Mouse (Mus musculus): ENCODE data around the gene Wnk2. TPM values are rescaled to one million over a fixed set of nuclear protein-coding genes. Genes with fewer than 3 reads are reported as not detected.

The Wnk2 gene
- polyA plus RNA-seq, 1 experiment from 2014 or later, result 21.9 TPM

GRCm38 (mm10) chr13:49020152-49020551 lies 127.7 kb downstream of the Wnk2 start:
- no peaks in the 10 kb centered on the region for H3K36me3 ChIP-seq
- H3K4me2 ChIP-seq (replicated peaks), result no peak overlapping the region
- 55% methylated on average over 5 of the region's 5 CpGs for WGBS
- H3K4me1 ChIP-seq, result peaks cover 24% of the 10 kb centered on the region
- H3K27ac ChIP-seq (replicated peaks), result no peak overlapping the region
- H3K9ac ChIP-seq (replicated peaks), result no peak overlapping the region
- H3K4me3 ChIP-seq, result no peak overlapping the region
- H3K9me3 ChIP-seq, result no peaks in the 10 kb centered on the region; the same call in 1 of the 2 replicates
- H3K27me3 ChIP-seq, result no peaks in the 10 kb centered on the region
- ATAC-seq (replicated peaks), result no peak

GRCm38 (mm10) chr13:49017375-49017774 lies 130.4 kb downstream of the Wnk2 start:
- H3K4me2 ChIP-seq (replicated peaks), result no peak overlapping the region
- no peak overlapping the region for H3K4me3 ChIP-seq
- H3K4me1 ChIP-seq, result peaks cover 37% of the 10 kb centered on the region
- H3K9ac ChIP-seq (replicated peaks), result no peak overlapping the region
- H3K27me3 ChIP-seq, result no peaks in the 10 kb centered on the region
- H3K27ac ChIP-seq (replicated peaks), result peak overlapping the region; percentile 99; the same call in 1 of the 2 replicates
- 100% methylated on average over 1 of the region's 1 CpGs for WGBS
- no peaks in the 10 kb centered on the region for H3K36me3 ChIP-seq
- no peak for ATAC-seq (replicated peaks)
- no peaks in the 10 kb centered on the region; the same call in 1 of the 2 replicates for H3K9me3 ChIP-seq

- Histone ChIP-seq H3K4me3 (peak overlapping the region; percentile 32), H3K36me3 (no peaks in the 10 kb centered on the region), H3K27ac (replicated peaks) (peak overlapping the region; percentile 99), H3K9ac (replicated peaks) (peak overlapping the region; percentile 47), H3K4me2 (replicated peaks) (peak overlapping the region; percentile 61), H3K4me1 (peaks cover 37% of the 10 kb centered on the region), H3K27me3 (no peaks in the 10 kb centered on the region), H3K9me3 (no peaks in the 10 kb centered on the region; the same call in 1 of the 2 replicates)
- ATAC-seq (replicated peaks), result peak; percentile 96
- under 1% methylated on average over 16 of the region's 16 CpGs for WGBS
Observed at GRCm38 (mm10) chr13:49016311-49016761, 131.5 kb downstream of the Wnk2 start.

GRCm38 (mm10) chr13:49015366-49016306 lies 132.2 kb downstream of the Wnk2 start:
- peak overlapping the region; percentile 47 for H3K9ac ChIP-seq (replicated peaks)
- peak overlapping the region; percentile 61 for H3K4me2 ChIP-seq (replicated peaks)
- 2% methylated on average over 30 of the region's 30 CpGs for WGBS
- peaks cover 37% of the 10 kb centered on the region for H3K4me1 ChIP-seq
- H3K9me3 ChIP-seq, result no peaks in the 10 kb centered on the region; the same call in 1 of the 2 replicates
- peak overlapping the region; percentile 99 for H3K27ac ChIP-seq (replicated peaks)
- H3K4me3 ChIP-seq, result peak overlapping the region; percentile 32
- H3K36me3 ChIP-seq, result no peaks in the 10 kb centered on the region
- ATAC-seq (replicated peaks), result peak; percentile 56
- no peaks in the 10 kb centered on the region for H3K27me3 ChIP-seq

GRCm38 (mm10) chr13:49013206-49013794 lies 134.5 kb downstream of the Wnk2 start:
- H3K27me3 ChIP-seq, result no peaks in the 10 kb centered on the region
- H3K27ac ChIP-seq (replicated peaks), result 0 out of 2 replicates have a peak overlapping the region, but pooled peaks have one; percentile 12
- H3K9me3 ChIP-seq, result no peaks in the 10 kb centered on the region; the same call in 1 of the 2 replicates
- no peak for ATAC-seq (replicated peaks)
- H3K4me1 ChIP-seq, result peaks cover 33% of the 10 kb centered on the region
- H3K4me3 ChIP-seq, result no peak overlapping the region
- no peak overlapping the region for H3K4me2 ChIP-seq (replicated peaks)
- H3K9ac ChIP-seq (replicated peaks), result no peak overlapping the region
- no peaks in the 10 kb centered on the region for H3K36me3 ChIP-seq
- WGBS, result 13% methylated on average over 5 of the region's 5 CpGs

GRCm38 (mm10) chr13:49001691-49002090 lies 146.1 kb downstream of the Wnk2 start:
- no peak overlapping the region for H3K4me3 ChIP-seq
- no peak for ATAC-seq (replicated peaks)
- 42% methylated on average over 3 of the region's 3 CpGs for WGBS
- peak overlapping the region; percentile 24; the same call in 1 of the 2 replicates for H3K27ac ChIP-seq (replicated peaks)
- no peaks in the 10 kb centered on the region for H3K4me1 ChIP-seq
- no peak overlapping the region for H3K4me2 ChIP-seq (replicated peaks)
- H3K27me3 ChIP-seq, result no peaks in the 10 kb centered on the region
- H3K9me3 ChIP-seq, result no peaks in the 10 kb centered on the region
- no peaks in the 10 kb centered on the region for H3K36me3 ChIP-seq
- no peak overlapping the region for H3K9ac ChIP-seq (replicated peaks)

GRCm38 (mm10) chr13:48998591-48998990 lies 149.2 kb downstream of the Wnk2 start:
- Histone ChIP-seq H3K9ac (replicated peaks) (no peak overlapping the region), H3K27me3 (no peaks in the 10 kb centered on the region), H3K36me3 (no peaks in the 10 kb centered on the region), H3K4me1 (peaks cover 6% of the 10 kb centered on the region), H3K9me3 (no peaks in the 10 kb centered on the region), H3K4me2 (replicated peaks) (no peak overlapping the region), H3K27ac (replicated peaks) (no peak overlapping the region), H3K4me3 (no peak overlapping the region)
- 13% methylated on average over 6 of the region's 6 CpGs for WGBS
- ATAC-seq (replicated peaks), result peak; percentile 48; the same call in 1 of the 2 replicates

GRCm38 (mm10) chr13:48996731-48997130 lies 151.1 kb downstream of the Wnk2 start:
- H3K36me3 ChIP-seq, result no peaks in the 10 kb centered on the region
- H3K9ac ChIP-seq (replicated peaks), result no peak overlapping the region
- WGBS, result 80% methylated on average over 4 of the region's 4 CpGs
- no peak overlapping the region for H3K27ac ChIP-seq (replicated peaks)
- H3K9me3 ChIP-seq, result no peaks in the 10 kb centered on the region
- no peak overlapping the region for H3K4me2 ChIP-seq (replicated peaks)
- H3K27me3 ChIP-seq, result no peaks in the 10 kb centered on the region
- ATAC-seq (replicated peaks), result no peak
- no peak overlapping the region for H3K4me3 ChIP-seq
- H3K4me1 ChIP-seq, result peaks cover 6% of the 10 kb centered on the region

- H3K9ac ChIP-seq (replicated peaks), result no peak overlapping the region
- H3K27me3 ChIP-seq, result no peaks in the 10 kb centered on the region
- H3K27ac ChIP-seq (replicated peaks), result no peak overlapping the region
- H3K36me3 ChIP-seq, result no peaks in the 10 kb centered on the region
- H3K9me3 ChIP-seq, result no peaks in the 10 kb centered on the region
- WGBS, result 12% methylated on average over 3 of the region's 3 CpGs
- no peak overlapping the region for H3K4me2 ChIP-seq (replicated peaks)
- peaks cover 6% of the 10 kb centered on the region for H3K4me1 ChIP-seq
- no peak overlapping the region for H3K4me3 ChIP-seq
- ATAC-seq (replicated peaks), result peak; percentile 58; the same call in 1 of the 2 replicates
Observed at GRCm38 (mm10) chr13:48994903-48995302, 152.9 kb downstream of the Wnk2 start.

- H3K4me1 ChIP-seq, result peaks cover 6% of the 10 kb centered on the region
- ATAC-seq (replicated peaks), result no peak
- no peak overlapping the region for H3K9ac ChIP-seq (replicated peaks)
- H3K36me3 ChIP-seq, result no peaks in the 10 kb centered on the region
- no peak overlapping the region for H3K27ac ChIP-seq (replicated peaks)
- H3K4me3 ChIP-seq, result no peak overlapping the region
- no peaks in the 10 kb centered on the region for H3K27me3 ChIP-seq
- H3K4me2 ChIP-seq (replicated peaks), result no peak overlapping the region
- no peaks in the 10 kb centered on the region for H3K9me3 ChIP-seq
Observed at GRCm38 (mm10) chr13:48992914-48993313, 154.9 kb downstream of the Wnk2 start.

- WGBS, result 89% methylated on average over 2 of the region's 2 CpGs
- no peak overlapping the region for H3K4me3 ChIP-seq
- no peaks in the 10 kb centered on the region for H3K36me3 ChIP-seq
- H3K4me1 ChIP-seq, result peaks cover 5% of the 10 kb centered on the region
- no peak overlapping the region for H3K4me2 ChIP-seq (replicated peaks)
- no peaks in the 10 kb centered on the region for H3K27me3 ChIP-seq
- H3K9ac ChIP-seq (replicated peaks), result no peak overlapping the region
- no peaks in the 10 kb centered on the region for H3K9me3 ChIP-seq
- ATAC-seq (replicated peaks), result no peak
- H3K27ac ChIP-seq (replicated peaks), result no peak overlapping the region
Observed at GRCm38 (mm10) chr13:48990138-48990537, 157.7 kb downstream of the Wnk2 start.

Measured in forebrain, embryonic 15.5 days (tissue).